Mouse (Mus musculus) heart, embryonic 13.5 days (tissue): Measurements from ENCODE around the gene Mat2a. TPM values are rescaled to one million over a fixed set of nuclear protein-coding genes. Genes with fewer than 3 reads are reported as not detected.
A peak's percentile ranks its signal among the peaks of the same experiment; 100 is the strongest.
"Not testable (repeated sequence)": the region's sequence is repeated elsewhere in the genome, so short reads cannot be mapped to it uniquely, and the experiment has no call there.

ENCODE experiments used
- ATAC-seq: fragments of 200-750 bp; cut with Nextera tagmentation; 2 replicates; pipeline ENCODE4 v1.8.0; 2017; ENCODE audit warnings: moderate TSS enrichment; ENCODE audit not compliant: insufficient number of reproducible peaks, low FRiP score, low TSS enrichment; ENCODE audit errors: extremely low read depth
- H3K27ac ChIP-seq: fragments of 300-500 bp; sonication (generic); replicated peaks from 2 replicates; pipeline ENCODE4 v1.5.1; 2015; ENCODE audit warnings: moderate library complexity, mild to moderate bottlenecking, inconsistent platforms
- H3K27me3 ChIP-seq: fragments of 300-500 bp; sonication (generic); replicated peaks from 2 replicates; pipeline ENCODE4 v1.6.1; 2015; ENCODE audit warnings: mild to moderate bottlenecking, inconsistent platforms
- H3K36me3 ChIP-seq: fragments of 300-500 bp; sonication (generic); 2 replicates; pipeline ENCODE4 v1.6.1; 2015; ENCODE audit warnings: mild to moderate bottlenecking, inconsistent platforms
- H3K4me1 ChIP-seq: fragments of 300-500 bp; sonication (generic); 2 replicates; pipeline ENCODE4 v1.6.1; 2015; ENCODE audit warnings: inconsistent platforms
- H3K4me2 ChIP-seq: fragments of 300-500 bp; sonication (generic); 2 replicates; pipeline ENCODE4 v1.6.1; 2015; ENCODE audit warnings: inconsistent platforms, mild to moderate bottlenecking, moderate library complexity
- H3K4me3 ChIP-seq: fragments of 300-500 bp; sonication (generic); 2 replicates; pipeline ENCODE4 v1.5.1; 2015; ENCODE audit warnings: moderate library complexity, mild to moderate bottlenecking, inconsistent platforms
- H3K9ac ChIP-seq: fragments of 300-500 bp; sonication (generic); 2 replicates; pipeline ENCODE4 v1.6.1; 2015; ENCODE audit warnings: inconsistent platforms, mild to moderate bottlenecking, moderate library complexity
- H3K9me3 ChIP-seq: fragments of 300-500 bp; sonication (generic); 2 replicates; pipeline ENCODE4 v1.6.1; 2016; ENCODE audit warnings: inconsistent platforms
- WGBS: fragments of 180-500 bp; shearing (Covaris S2); methylation state at CpG from one replicate; pipeline ENCODE4 v1.1.7; 2015; ENCODE audit warnings: mixed read lengths; 5-methylcytosine and 5-hydroxymethylcytosine counted together
- polyA plus RNA-seq: library from polyadenylated mRNA; unstranded; fragments of >200 nt; fragmentation: Nextera tagmentation; extraction: Ambion mirVana; gene quantifications from 2 replicates; pipeline ENCODE4 v1.2.1, GENCODE M21; 2015

Mat2a gene
- polyA plus RNA-seq, 1 experiment from 2014 or later, result 264 TPM

GRCm38 (mm10) chr6:72475221-72475985, 36.0 kb upstream of the Mat2a start:
- Histone ChIP-seq H3K9ac (no peak overlapping the region), H3K9me3 (no peaks in the 10 kb centered on the region), H3K4me3 (no peak overlapping the region), H3K4me1 (0 out of 2 replicates have a peak, but pooled peaks cover 3% of the 10 kb centered on the region), H3K36me3 (no peaks in the 10 kb centered on the region), H3K27ac (no peak overlapping the region), H3K27me3 (no peaks in the 10 kb centered on the region), H3K4me2 (no peak overlapping the region)
- WGBS, result 72% methylated on average over 4 of the region's 4 CpGs
- no peak; the same call in 1 of the 2 replicates for ATAC-seq

DNA sequence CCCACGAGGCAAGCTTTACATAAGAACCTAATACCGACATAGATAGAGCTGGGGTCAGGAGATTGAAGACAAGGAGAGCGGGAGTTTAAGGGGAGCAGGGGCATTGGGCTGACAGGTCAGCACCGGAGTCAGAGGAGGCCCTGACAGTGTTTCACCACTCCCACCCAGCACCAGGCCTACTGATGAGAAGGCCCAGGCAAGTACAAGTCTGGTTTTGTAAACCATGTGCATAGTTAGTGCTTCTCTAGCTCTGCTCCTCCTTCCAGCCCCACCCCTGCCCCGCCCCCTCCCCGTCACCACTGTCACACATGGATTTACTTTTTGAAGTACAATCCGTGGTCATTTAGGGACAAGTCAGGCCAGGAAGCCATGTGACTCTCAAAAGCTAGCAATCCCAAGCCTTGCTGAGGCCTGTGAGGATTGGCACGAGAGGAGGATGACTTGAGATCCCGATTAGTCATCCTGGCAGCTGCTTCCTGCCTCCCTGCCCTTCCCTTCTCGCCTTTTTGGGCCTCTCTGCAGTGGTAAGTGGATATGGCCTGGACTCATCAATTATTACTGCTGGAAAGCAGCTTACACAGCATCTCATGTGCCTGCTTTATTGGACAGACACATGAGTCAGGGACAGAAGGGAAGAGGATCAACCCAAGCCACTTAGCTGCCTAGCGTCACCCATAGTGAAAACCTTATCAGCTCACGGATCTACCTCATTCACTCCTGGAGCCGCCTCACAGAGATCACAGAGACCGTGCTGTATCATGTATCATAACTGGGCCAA, 34.1 kb upstream of the Mat2a start:
- H3K4me3 ChIP-seq, result no peak overlapping the region
- ATAC-seq, result no peak
- no peak overlapping the region for H3K9ac ChIP-seq
- WGBS, result 58% methylated on average over 14 of the region's 14 CpGs
- H3K4me2 ChIP-seq, result no peak overlapping the region
- H3K27ac ChIP-seq, result no peak overlapping the region
- no peaks in the 10 kb centered on the region for H3K27me3 ChIP-seq
- H3K9me3 ChIP-seq, result no peaks in the 10 kb centered on the region
- 0 out of 2 replicates have a peak, but pooled peaks cover 3% of the 10 kb centered on the region for H3K4me1 ChIP-seq
- H3K36me3 ChIP-seq, result no peaks in the 10 kb centered on the region

DNA sequence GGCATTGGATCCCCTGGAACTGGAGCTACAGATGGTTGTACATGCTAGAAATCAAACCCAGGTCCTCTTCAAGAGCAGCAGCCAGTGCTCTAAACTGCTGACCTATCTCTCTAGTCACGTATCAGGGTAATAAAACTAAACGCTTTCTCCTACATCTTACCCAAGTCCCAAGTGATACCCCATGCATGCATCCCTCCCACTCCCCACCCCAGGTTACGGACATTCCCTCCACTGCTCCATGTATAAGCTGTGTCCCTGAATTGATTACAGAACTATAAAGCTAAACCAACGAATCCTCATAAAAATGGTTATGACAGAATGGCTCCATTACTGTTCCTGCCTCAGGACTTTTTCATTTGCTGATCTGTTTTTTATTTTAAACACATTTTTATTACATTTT, 26.8 kb upstream of the Mat2a start:
- Histone ChIP-seq H3K36me3 (no peaks in the 10 kb centered on the region), H3K9ac (no peak overlapping the region), H3K27ac (no peak overlapping the region), H3K9me3 (no peaks in the 10 kb centered on the region), H3K4me2 (no peak overlapping the region), H3K4me1 (no peaks in the 10 kb centered on the region), H3K4me3 (no peak overlapping the region), H3K27me3 (no peaks in the 10 kb centered on the region)
- no peak for ATAC-seq
- 79% methylated on average over 4 of the region's 4 CpGs for WGBS

DNA sequence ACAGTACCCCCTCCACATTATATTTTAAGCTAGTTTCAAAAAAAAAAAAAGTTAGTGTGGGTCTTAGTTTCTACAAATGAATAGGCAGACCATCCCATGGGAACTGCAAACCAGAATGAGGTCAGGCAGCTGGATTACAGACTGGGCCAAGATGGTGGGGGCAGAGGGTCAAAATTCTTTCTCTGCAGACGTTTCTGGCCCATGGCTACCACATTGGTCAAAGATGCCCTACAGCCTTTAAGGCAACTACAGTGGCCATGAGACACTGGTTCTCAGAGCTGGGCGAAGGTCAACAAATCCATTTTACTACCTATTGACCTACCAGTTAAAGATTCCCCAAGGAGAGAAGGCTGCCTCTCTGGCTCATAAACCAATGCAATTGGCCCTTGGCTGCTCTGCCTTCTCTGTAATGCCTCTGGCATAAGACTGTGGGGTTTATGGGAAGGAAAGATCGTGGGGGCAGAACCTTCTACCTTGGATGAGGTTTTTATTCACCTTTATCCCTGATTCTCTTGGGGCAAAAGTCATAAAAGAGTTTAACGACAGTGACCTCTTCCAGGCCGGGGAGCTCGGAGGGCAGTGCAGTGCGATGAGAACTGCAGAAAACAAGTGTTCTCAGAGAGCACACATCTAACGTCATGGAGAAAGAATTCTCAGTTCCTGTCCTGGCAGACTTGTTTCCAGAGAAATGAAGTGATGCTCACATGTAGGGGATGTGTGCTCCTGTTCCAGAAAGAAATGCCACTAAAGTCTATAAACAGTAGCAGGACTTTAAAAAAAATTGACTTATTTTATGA, 26.2 kb upstream of the Mat2a start:
- ATAC-seq, result no peak
- no peaks in the 10 kb centered on the region for H3K4me1 ChIP-seq
- 64% methylated on average over 8 of the region's 8 CpGs for WGBS

GRCm38 (mm10) chr6:72462550-72463257, 23.3 kb upstream of the Mat2a start:
- not testable (repeated sequence) for ATAC-seq, H3K4me3 ChIP-seq, H3K9ac ChIP-seq, H3K27me3 ChIP-seq, H3K36me3 ChIP-seq, H3K4me2 ChIP-seq, H3K27ac ChIP-seq, H3K9me3 ChIP-seq
- H3K4me1 ChIP-seq, result peaks cover 13% of the 10 kb centered on the region
- 69% methylated on average over 5 of the region's 5 CpGs for WGBS

More for the DNA sequence above, 26.2 kb upstream of the Mat2a start:
- no peak overlapping the region for H3K27ac ChIP-seq
- H3K4me3 ChIP-seq, result no peak overlapping the region
- no peaks in the 10 kb centered on the region for H3K9me3 ChIP-seq
- no peak overlapping the region for H3K9ac ChIP-seq
- no peaks in the 10 kb centered on the region for H3K36me3 ChIP-seq
- no peaks in the 10 kb centered on the region for H3K27me3 ChIP-seq
- H3K4me2 ChIP-seq, result no peak overlapping the region

DNA sequence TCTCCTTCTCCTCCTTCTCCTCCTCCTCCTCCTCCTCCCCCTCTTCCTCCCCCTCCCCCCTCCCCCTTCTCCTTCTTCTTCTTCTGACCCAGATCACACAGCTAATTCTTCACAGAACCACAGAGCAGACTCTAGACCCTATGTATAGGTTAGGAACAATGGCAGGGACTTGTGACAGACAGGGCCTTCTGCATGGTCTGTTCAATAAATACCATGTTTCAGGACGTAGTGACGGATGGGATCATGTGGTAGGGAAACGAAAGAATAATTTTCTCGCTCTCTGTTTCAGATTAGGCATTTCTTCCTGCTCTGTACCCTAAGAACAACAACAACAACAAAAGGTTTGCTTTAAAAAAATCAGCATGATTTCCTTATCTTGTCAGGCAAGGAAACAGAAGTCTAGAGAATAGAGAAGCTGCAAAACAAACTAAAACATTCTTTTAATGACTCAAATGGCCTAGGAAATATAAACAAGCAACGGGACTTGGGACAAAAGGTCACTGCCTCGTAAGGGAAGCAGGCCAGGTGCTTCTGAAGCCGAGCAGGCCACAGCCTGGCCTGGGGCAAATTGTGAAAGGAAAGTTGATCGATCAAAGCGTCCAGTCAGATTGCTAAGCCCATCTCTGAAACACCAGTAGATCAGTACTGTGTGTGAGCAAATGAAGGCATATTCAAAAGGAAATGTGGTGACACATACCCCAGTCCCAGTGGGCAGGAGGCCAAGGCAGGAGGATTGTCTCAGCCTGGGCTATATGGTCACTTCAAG, 20.9 kb upstream of the Mat2a start:
- whole genome bisulfite sequencing, result 47% methylated on average over 9 of the region's 9 CpGs

GRCm38 (mm10) chr6:72458921-72459320, 19.6 kb upstream of the Mat2a start:
- Histone ChIP-seq H3K4me3 (no peak overlapping the region), H3K4me2 (no peak overlapping the region), H3K9me3 (no peaks in the 10 kb centered on the region), H3K27ac (peak overlapping the region; percentile 36; the same call in 1 of the 2 replicates), H3K27me3 (no peaks in the 10 kb centered on the region), H3K4me1 (peaks cover 31% of the 10 kb centered on the region), H3K9ac (no peak overlapping the region), H3K36me3 (no peaks in the 10 kb centered on the region)
- ATAC-seq, result no peak
- 44% methylated on average over 5 of the region's 5 CpGs for WGBS

More for the DNA sequence above, 20.9 kb upstream of the Mat2a start:
- no peaks in the 10 kb centered on the region for H3K27me3 ChIP-seq
- no peak overlapping the region for H3K4me3 ChIP-seq
- no peak for ATAC-seq
- peak overlapping the region; percentile 43; the same call in 1 of the 2 replicates for H3K27ac ChIP-seq
- H3K4me2 ChIP-seq, result no peak overlapping the region
- H3K36me3 ChIP-seq, result no peaks in the 10 kb centered on the region
- H3K9me3 ChIP-seq, result no peaks in the 10 kb centered on the region
- H3K9ac ChIP-seq, result no peak overlapping the region
- H3K4me1 ChIP-seq, result peaks cover 18% of the 10 kb centered on the region

GRCm38 (mm10) chr6:72458418-72458817, 19.1 kb upstream of the Mat2a start:
- no peak overlapping the region for H3K9ac ChIP-seq
- no peak overlapping the region for H3K4me2 ChIP-seq
- no peaks in the 10 kb centered on the region for H3K27me3 ChIP-seq
- H3K36me3 ChIP-seq, result no peaks in the 10 kb centered on the region
- no peak for ATAC-seq
- H3K9me3 ChIP-seq, result no peaks in the 10 kb centered on the region
- peaks cover 32% of the 10 kb centered on the region for H3K4me1 ChIP-seq
- peak overlapping the region; percentile 36; the same call in 1 of the 2 replicates for H3K27ac ChIP-seq
- WGBS, result 60% methylated on average over 7 of the region's 7 CpGs
- no peak overlapping the region for H3K4me3 ChIP-seq

DNA sequence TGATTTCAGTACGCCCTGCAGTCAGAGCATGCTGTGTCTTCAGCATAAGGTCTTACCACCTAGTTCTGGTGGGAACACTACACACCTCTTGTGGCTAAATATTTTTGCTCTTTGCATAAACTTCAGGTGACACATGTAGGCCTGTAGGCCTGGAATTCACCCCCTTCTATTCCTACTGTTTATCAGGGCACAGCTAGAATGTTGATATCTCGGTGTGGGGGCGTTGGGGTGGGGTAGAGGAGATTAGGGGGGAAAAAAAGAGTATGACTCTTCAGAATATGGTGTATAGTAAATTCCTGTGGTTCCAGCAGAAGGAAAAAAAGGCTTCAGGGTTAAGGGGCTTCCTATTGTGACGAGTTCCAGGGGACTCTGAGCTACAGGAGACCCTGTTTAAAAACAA, 17.2 kb upstream of the Mat2a start:
- ATAC-seq, result no peak
- Histone ChIP-seq H3K36me3 (no peaks in the 10 kb centered on the region), H3K9me3 (no peaks in the 10 kb centered on the region), H3K9ac (no peak overlapping the region), H3K27ac (no peak overlapping the region), H3K4me1 (peaks cover 32% of the 10 kb centered on the region), H3K4me3 (no peak overlapping the region), H3K27me3 (no peaks in the 10 kb centered on the region), H3K4me2 (no peak overlapping the region)
- 49% methylated on average over 4 of the region's 4 CpGs for WGBS

DNA sequence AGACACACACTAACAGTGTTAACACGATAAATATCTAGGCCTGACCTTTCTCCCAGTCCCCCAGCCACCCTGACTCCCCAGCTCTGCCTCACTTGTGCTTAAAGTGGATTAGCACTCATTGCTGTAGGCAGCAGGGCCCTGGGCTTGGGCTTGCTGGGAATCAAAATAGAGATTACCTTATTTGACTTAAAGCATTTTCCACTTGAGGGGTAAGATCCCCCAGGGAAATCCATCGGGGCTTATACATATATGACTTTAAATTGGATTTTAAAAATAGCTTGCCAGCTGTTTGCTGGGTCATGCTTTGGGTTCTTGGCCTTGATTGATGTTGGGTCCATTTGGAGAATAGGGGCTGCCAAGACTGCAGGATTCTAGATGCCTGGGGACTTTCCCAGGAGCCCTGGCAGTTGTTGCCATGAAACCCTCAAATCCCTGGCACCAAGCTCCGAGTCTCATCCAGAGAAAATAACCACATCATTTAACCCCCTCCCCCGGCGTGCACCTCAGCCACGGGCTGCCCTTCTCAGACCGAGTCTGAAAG, 15.5 kb upstream of the Mat2a start:
- Histone ChIP-seq H3K27me3 (no peaks in the 10 kb centered on the region), H3K4me3 (no peak overlapping the region), H3K27ac (peak overlapping the region; percentile 58), H3K9ac (no peak overlapping the region), H3K4me2 (no peak overlapping the region), H3K4me1 (peaks cover 32% of the 10 kb centered on the region), H3K36me3 (no peaks in the 10 kb centered on the region), H3K9me3 (no peaks in the 10 kb centered on the region)
- no peak for ATAC-seq
- 60% methylated on average over 7 of the region's 7 CpGs for WGBS
